Mouse (Mus musculus) liver, postnatal 0 days (tissue): ENCODE results near the gene Smim8. TPM values are rescaled to one million over a fixed set of nuclear protein-coding genes. Genes with fewer than 3 reads are reported as not detected.

Experiments
- ATAC-seq: fragments of 200-750 bp; cut with Nextera tagmentation; 2 replicates; pipeline ENCODE4 v1.8.0; 2017; ENCODE audit warnings: mild to moderate bottlenecking, moderate library complexity
- DNase-seq: peaks from one replicate; pipeline ENCODE4 v3.0.0-alpha.2; 2016
- H3K27ac ChIP-seq: fragments of 300-500 bp; sonication (generic); 2 replicates; pipeline ENCODE4 v1.5.1; 2014; ENCODE audit warnings: antibody characterized with exemption, moderate library complexity, mild to moderate bottlenecking, low read depth
- H3K27me3 ChIP-seq: fragments of 300-500 bp; sonication (generic); 2 replicates; pipeline ENCODE4 v1.6.1; 2014; ENCODE audit warnings: low read length, control low read depth, mixed read lengths; ENCODE audit not compliant: insufficient read depth
- H3K36me3 ChIP-seq: fragments of 300-500 bp; sonication (generic); replicated peaks from 2 replicates; pipeline ENCODE4 v1.6.1; 2014; ENCODE audit warnings: mild to moderate bottlenecking, control low read depth, low read length, moderate library complexity, mixed read lengths; ENCODE audit not compliant: insufficient read depth
- H3K4me1 ChIP-seq: fragments of 300-500 bp; sonication (generic); 2 replicates; pipeline ENCODE4 v1.6.1; 2014; ENCODE audit warnings: antibody characterized with exemption, mild to moderate bottlenecking, control low read depth; ENCODE audit not compliant: insufficient read depth
- H3K4me2 ChIP-seq: fragments of 300-500 bp; sonication (generic); 2 replicates; pipeline ENCODE4 v1.6.1; 2014; ENCODE audit warnings: low read depth, mild to moderate bottlenecking, low read length, moderate library complexity, mixed read lengths
- H3K4me3 ChIP-seq: fragments of 300-500 bp; sonication (generic); 2 replicates; pipeline ENCODE4 v1.5.1; 2014; ENCODE audit warnings: low read depth, low read length
- H3K9ac ChIP-seq: fragments of 300-500 bp; sonication (generic); replicated peaks from 2 replicates; pipeline ENCODE4 v1.6.1; 2014; ENCODE audit warnings: mild to moderate bottlenecking, moderate library complexity
- H3K9me3 ChIP-seq: fragments of 300-500 bp; sonication (generic); 2 replicates; pipeline ENCODE4 v1.6.1; 2016; ENCODE audit warnings: mild to moderate bottlenecking, control low read depth, low read length, mixed read lengths
- CTCF ChIP-seq: sonication (generic); IDR thresholded peaks from 2 replicates; pipeline ENCODE4 v1.5.1; 2016; ENCODE audit warnings: antibody characterized with exemption, low read depth
- EP300 ChIP-seq: IDR thresholded peaks from 2 replicates; pipeline ENCODE4 v1.6.1; 2016; ENCODE audit warnings: antibody characterized with exemption, low read depth, mild to moderate bottlenecking
- WGBS: fragments of 180-500 bp; shearing (Covaris S2); extraction: QIAGEN DNeasy Blood & Tissue Kit; methylation state at CpG from one replicate; pipeline ENCODE4 v1.1.7; 2014; ENCODE audit not compliant: insufficient replicate concordance; 5-methylcytosine and 5-hydroxymethylcytosine counted together
- polyA plus RNA-seq: library from polyadenylated mRNA; unstranded; fragments of >200 nt; fragmentation: Nextera tagmentation; extraction: Ambion mirVana; gene quantifications from 2 replicates; pipeline ENCODE4 v1.2.1, GENCODE M21; 2015

The Smim8 gene
- polyA plus RNA-seq, 1 experiment from 2014 or later, result 34.5 TPM

- H3K4me1 ChIP-seq, result peaks cover 8% of the 10 kb centered on the region; the same call in 1 of the 2 replicates
- WGBS, result 59% methylated on average over 8 of the region's 8 CpGs
- TF ChIP-seq CTCF (no peak), EP300 (no peak)
- DNase-seq (no peak), ATAC-seq (no peak)
- 0 out of 2 replicates have a peak, but pooled peaks cover 2% of the 10 kb centered on the region for H3K36me3 ChIP-seq
- H3K4me2 ChIP-seq, result no peak overlapping the region
- no peaks in the 10 kb centered on the region for H3K27me3 ChIP-seq
- H3K4me3 ChIP-seq, result no peak overlapping the region
- no peaks in the 10 kb centered on the region for H3K9me3 ChIP-seq
- no peak overlapping the region for H3K27ac ChIP-seq
- H3K9ac ChIP-seq, result no peak overlapping the region
Measured at GRCm38 (mm10) chr4:34797294-34797983, 19.2 kb upstream of the Smim8 start.

- H3K27me3 ChIP-seq, result no peaks in the 10 kb centered on the region
- H3K27ac ChIP-seq, result no peak overlapping the region
- no peak for DNase-seq
- H3K9ac ChIP-seq, result no peak overlapping the region
- 89% methylated on average over 5 of the region's 5 CpGs for WGBS
- H3K4me1 ChIP-seq, result peaks cover 8% of the 10 kb centered on the region; the same call in 1 of the 2 replicates
- no peak overlapping the region for H3K4me2 ChIP-seq
- H3K9me3 ChIP-seq, result no peaks in the 10 kb centered on the region
- no peak for TF ChIP-seq CTCF
- no peak for TF ChIP-seq EP300
- ATAC-seq, result no peak
- no peak overlapping the region for H3K4me3 ChIP-seq
- no peaks in the 10 kb centered on the region for H3K36me3 ChIP-seq
Measured at GRCm38 (mm10) chr4:34796294-34796693, 18.1 kb upstream of the Smim8 start.

- Histone ChIP-seq H3K27ac (no peak overlapping the region), H3K9me3 (no peaks in the 10 kb centered on the region), H3K4me1 (no peaks in the 10 kb centered on the region), H3K27me3 (no peaks in the 10 kb centered on the region), H3K9ac (no peak overlapping the region), H3K4me2 (no peak overlapping the region), H3K4me3 (no peak overlapping the region), H3K36me3 (no peaks in the 10 kb centered on the region)
- no peak for DNase-seq
- TF ChIP-seq EP300 (no peak), CTCF (no peak)
- WGBS, result 67% methylated on average over 3 of the region's 3 CpGs
- no peak for ATAC-seq
Measured at GRCm38 (mm10) chr4:34786476-34786875, 8.3 kb upstream of the Smim8 start.

DNA sequence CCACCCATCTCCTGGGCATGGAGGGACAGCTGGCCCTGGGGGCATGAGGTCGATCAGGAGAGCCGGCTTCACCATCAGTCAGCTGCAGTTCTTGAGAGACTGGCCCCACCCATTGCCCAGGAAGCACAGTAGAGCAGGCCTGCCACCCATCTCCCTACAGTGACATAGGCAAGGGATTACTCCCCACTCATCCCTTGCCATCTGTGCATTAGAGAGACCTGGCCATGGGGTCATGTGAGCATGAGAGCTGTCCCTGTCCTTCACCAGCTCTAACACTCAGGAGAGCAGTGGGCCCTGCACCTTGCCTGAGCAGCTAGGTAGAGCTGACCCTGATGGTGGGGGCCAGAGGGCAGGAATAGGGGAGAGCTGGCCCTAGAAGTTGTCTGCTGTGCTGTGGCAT is 7.4 kb upstream of the Smim8 start:
- H3K9me3 ChIP-seq, result no peaks in the 10 kb centered on the region
- H3K4me3 ChIP-seq, result no peak overlapping the region
- no peak overlapping the region for H3K27ac ChIP-seq
- no peaks in the 10 kb centered on the region for H3K4me1 ChIP-seq
- H3K4me2 ChIP-seq, result no peak overlapping the region
- DNase-seq (no peak), ATAC-seq (no peak)
- WGBS, result 56% methylated on average over 2 of the region's 2 CpGs
- no peaks in the 10 kb centered on the region for H3K27me3 ChIP-seq
- TF ChIP-seq CTCF, result no peak
- no peak for TF ChIP-seq EP300
- H3K9ac ChIP-seq, result no peak overlapping the region
- no peaks in the 10 kb centered on the region for H3K36me3 ChIP-seq

GRCm38 (mm10) chr4:34784865-34785264 is 6.6 kb upstream of the Smim8 start:
- H3K27ac ChIP-seq, result no peak overlapping the region
- no peak for TF ChIP-seq EP300
- peak; percentile 51 for TF ChIP-seq CTCF
- H3K4me2 ChIP-seq, result no peak overlapping the region
- H3K27me3 ChIP-seq, result no peaks in the 10 kb centered on the region
- H3K9me3 ChIP-seq, result no peaks in the 10 kb centered on the region
- no peak overlapping the region for H3K4me3 ChIP-seq
- WGBS, result 64% methylated on average over 5 of the region's 5 CpGs
- no peaks in the 10 kb centered on the region for H3K4me1 ChIP-seq
- DNase-seq, result no peak
- no peak for ATAC-seq
- H3K36me3 ChIP-seq, result no peaks in the 10 kb centered on the region
- no peak overlapping the region for H3K9ac ChIP-seq

DNA sequence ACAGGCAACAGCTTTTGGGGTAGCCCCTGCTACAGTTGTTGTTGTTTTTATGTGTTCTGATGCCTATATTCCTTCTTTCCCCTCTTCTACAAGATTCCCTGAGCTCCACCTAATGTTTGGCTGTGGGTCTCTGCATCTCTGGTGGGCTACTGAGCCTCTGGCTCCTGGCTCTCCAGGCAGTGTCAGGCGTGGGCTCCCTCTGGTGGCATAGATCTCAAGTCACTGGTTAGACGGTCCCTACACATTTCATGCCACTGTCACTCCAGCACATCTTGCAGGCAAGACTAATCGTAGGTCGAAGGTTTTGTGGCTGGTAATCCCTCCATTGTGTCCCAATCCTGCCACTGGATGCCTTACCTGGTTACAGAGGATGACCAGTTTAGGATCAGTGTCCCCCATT is 4.5 kb upstream of the Smim8 start:
- no peak for DNase-seq

More for the DNA sequence above, 4.5 kb upstream of the Smim8 start:
- WGBS, result 38% methylated on average over 4 of the region's 4 CpGs
- no peaks in the 10 kb centered on the region for H3K9me3 ChIP-seq
- H3K4me2 ChIP-seq, result no peak overlapping the region
- H3K4me3 ChIP-seq, result no peak overlapping the region
- no peaks in the 10 kb centered on the region for H3K27me3 ChIP-seq
- H3K9ac ChIP-seq, result no peak overlapping the region
- H3K36me3 ChIP-seq, result no peaks in the 10 kb centered on the region
- no peak for ATAC-seq
- no peaks in the 10 kb centered on the region for H3K4me1 ChIP-seq
- H3K27ac ChIP-seq, result no peak overlapping the region
- TF ChIP-seq EP300 (no peak), CTCF (peak; percentile 42)
